11 mouse cellular contexts compared by ENCODE assay signal in genomic region chr9:32886008-32886650, GRCm38 (mm10).
DNase-seq lines count a peak whose midpoint lies in the region; ATAC-seq and TF ChIP-seq lines count a peak whose summit lies in the region.
"Had no signal": no experiment of that assay in that cellular context is flagged by ENCODE, and none has a peak within 500 bp of the region (broad histone marks: within the 10 kb centered on the region; RNA-seq: fewer than 3 reads in every experiment).

No protein-coding gene starts in this region.

- H3K4me3 ChIP-seq in lung, embryonic 14.5 days (ENCODE audit: low read depth, low read length): no peak overlapping the region
- H3K4me3 ChIP-seq in lung, adult 2 months (replicated peaks; ENCODE audit: extremely low read depth, low read depth, low read length): no peak overlapping the region
- H3K4me3 ChIP-seq: left cerebral cortex, adult 2 months had no signal

- TF ChIP-seq POLR2A in lung, adult 2 months (IDR thresholded peaks at IDR 0.05; ENCODE audit: borderline replicate concordance, extremely low read depth, low read depth, low read length): no peak

- 59% methylated on average over 6 of the region's 6 CpGs for WGBS in lung, embryonic 14.5 days
- WGBS in lung, adult 2 months: 56% methylated on average over 6 of the region's 6 CpGs

- H3K27me3 ChIP-seq in lung, embryonic 14.5 days (ENCODE audit: insufficient read depth, low read length): no peaks in the 10 kb centered on the region

- no peaks in the 10 kb centered on the region for H3K9me3 ChIP-seq in lung, embryonic 14.5 days (ENCODE audit: low read depth, low read length)

- no peak overlapping the region for H3K4me2 ChIP-seq in lung, embryonic 14.5 days

- H3K36me3 ChIP-seq in lung, embryonic 14.5 days (ENCODE audit: insufficient read depth): no peaks in the 10 kb centered on the region

- no peak for TF ChIP-seq CTCF in lung, embryonic 14.5 days (IDR thresholded peaks at IDR 0.05; ENCODE audit: low read depth)
- no peak for TF ChIP-seq CTCF in lung, adult 2 months (IDR thresholded peaks at IDR 0.05; ENCODE audit: insufficient read depth, low read length)

- no peaks in the 10 kb centered on the region for H3K4me1 ChIP-seq in lung, embryonic 14.5 days (ENCODE audit: insufficient read depth)
- no peaks in the 10 kb centered on the region for H3K4me1 ChIP-seq in lung, adult 2 months (ENCODE audit: control insufficient read depth, insufficient read depth, low read length)

- no peak for ATAC-seq in lung, embryonic 14.5 days (ENCODE audit: insufficient read depth)
- ATAC-seq: Patski had no signal

- peak; percentile 7 for DNase-seq in adrenal gland, adult 2 months
- DNase-seq in adrenal gland, postnatal 25 days: no peak
- DNase-seq in lung, embryonic 14.5 days: peak; percentile 30
- no peak for DNase-seq in lung, adult 2 months
- DNase-seq in kidney, postnatal 14 days: peak; percentile 43
- DNase-seq in skeletal muscle tissue, adult 2 months (ENCODE audit: low read depth, low spot score): peak; percentile 27
- DNase-seq in urinary bladder, postnatal 36 days (ENCODE audit: low spot score in 2 of 2): no peak
- DNase-seq in urinary bladder, adult 18-20 months (ENCODE audit: low spot score in 2 of 2): no peak
- DNase-seq: cerebellum, adult 2 months had no signal

- H3K27ac ChIP-seq in lung, embryonic 14.5 days (ENCODE audit: low read depth): no peak overlapping the region
- H3K27ac ChIP-seq: left cerebral cortex, adult 2 months had no signal

- no peak overlapping the region for H3K9ac ChIP-seq in lung, embryonic 14.5 days

Comparison
In these comparisons a context has a peak if more than half of its experiments do, and no peak if none do; other contexts are left out.
1. DNase-seq: peak in adrenal gland, adult 2 months (single experiment), lung, embryonic 14.5 days (single experiment), kidney, postnatal 14 days (single experiment) and skeletal muscle tissue, adult 2 months (single experiment); none in adrenal gland, postnatal 25 days (single experiment), lung, adult 2 months (single experiment), urinary bladder, postnatal 36 days (0 of 2) and urinary bladder, adult 18-20 months (0 of 2).